Mouse (Mus musculus): Measurements from ENCODE around the gene Rnf20.

Gene Rnf20

DNA sequence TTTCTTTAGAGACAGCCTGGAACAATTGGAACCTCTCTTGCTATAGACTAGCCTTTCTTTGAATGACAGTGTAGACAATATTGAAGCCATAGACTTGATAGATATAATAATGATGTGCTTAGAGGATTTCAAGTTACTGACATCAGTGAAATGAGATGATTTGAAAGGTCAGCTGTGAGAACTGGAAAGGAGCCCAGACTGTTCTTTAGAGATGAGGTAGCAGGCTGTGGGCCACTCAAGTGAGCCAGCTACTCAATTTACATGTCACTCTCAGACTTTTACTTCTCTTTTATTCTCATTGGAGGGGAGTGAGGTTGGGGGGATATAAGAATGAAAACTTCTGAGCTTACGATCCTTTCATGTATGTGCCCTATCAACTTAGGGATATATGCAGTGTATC is 27.6 kb downstream of the Rnf20 start:
- no peak for DNase-seq (ENCODE audit: low spot score in 2 of 2)

DNA sequence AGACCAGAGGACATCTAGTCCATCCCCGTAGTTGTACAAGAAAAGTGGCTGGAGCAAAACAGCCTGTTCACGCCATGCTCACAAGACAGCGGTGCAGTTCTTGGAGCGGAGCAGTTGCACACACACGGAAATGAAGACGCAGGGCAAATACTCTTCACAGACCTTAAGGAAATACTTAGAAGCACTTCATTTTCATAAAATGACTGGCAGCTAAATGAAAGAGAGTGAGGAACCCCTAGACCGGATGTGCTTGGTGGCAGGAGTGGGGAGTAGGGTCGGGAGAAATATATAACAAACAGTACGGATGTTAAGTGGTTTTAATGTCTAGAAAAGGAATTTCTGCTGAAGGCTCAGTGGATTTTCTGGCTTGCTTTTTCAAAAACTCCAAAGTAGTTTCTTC is 29.9 kb downstream of the Rnf20 start:
- no peak for DNase-seq (ENCODE audit: low spot score in 2 of 2)

DNA sequence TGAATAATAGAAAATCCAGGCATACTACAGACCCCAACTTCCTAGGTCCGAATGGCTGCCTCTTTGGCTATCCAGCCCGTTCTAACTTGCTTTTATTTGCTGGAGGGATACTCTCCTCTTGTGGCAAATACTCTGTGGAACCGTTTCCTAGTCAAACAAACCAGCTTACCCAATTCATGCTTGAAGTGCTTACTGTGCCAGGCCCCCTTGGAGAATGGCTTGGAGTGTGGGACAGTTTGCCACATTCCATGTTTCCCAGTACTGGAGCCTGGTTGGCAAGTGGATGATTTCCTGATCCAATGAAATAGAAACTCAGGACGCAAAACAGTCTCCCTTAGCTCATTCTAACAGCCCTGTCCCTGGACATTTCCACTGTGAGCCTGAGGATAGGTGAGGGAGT is 30.4 kb downstream of the Rnf20 start:
- no peak for DNase-seq (ENCODE audit: low spot score in 2 of 2)

DNA sequence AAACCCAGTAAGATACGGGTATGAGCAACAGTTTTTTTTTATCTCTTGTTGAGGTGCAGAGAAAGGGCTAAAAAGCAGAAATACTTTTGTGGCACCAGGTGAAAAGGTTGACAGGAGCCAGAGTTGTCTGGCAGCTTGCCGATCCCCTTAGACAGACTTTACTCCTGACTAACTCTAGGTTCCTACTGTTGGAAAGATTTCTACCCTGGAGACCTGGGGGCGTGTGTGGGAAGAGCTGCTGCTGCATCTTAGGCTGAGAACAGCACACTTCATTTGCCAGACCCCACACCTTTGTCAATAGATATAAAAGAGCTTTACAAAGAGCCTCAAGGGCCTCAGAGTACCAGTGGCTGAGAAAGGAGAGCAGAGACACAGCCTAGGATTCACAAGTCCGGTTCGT is 33.0 kb downstream of the Rnf20 start:
- DNase-seq (ENCODE audit: low spot score in 2 of 2): no peak

DNA sequence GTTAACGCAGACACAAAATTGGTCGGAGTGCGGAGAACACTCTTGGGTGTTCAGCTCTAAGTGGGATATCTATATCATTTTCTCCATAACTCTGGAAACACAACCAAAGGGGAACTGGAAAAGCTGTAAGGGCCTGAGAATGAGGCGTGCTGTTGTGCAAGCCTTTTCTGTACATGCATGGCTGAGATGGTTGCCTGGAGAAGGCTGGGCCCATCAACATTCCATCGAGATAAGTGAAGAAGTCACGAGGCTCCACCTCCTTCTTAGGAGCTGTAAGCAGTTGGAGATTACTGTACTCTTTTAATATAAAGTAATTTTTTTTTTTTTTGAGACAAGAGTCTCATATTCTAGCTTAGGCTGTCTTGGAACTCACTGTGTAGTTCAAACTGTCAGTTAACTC is 44.3 kb downstream of the Rnf20 start:
- DNase-seq (ENCODE audit: low spot score in 2 of 2): no peak

DNA sequence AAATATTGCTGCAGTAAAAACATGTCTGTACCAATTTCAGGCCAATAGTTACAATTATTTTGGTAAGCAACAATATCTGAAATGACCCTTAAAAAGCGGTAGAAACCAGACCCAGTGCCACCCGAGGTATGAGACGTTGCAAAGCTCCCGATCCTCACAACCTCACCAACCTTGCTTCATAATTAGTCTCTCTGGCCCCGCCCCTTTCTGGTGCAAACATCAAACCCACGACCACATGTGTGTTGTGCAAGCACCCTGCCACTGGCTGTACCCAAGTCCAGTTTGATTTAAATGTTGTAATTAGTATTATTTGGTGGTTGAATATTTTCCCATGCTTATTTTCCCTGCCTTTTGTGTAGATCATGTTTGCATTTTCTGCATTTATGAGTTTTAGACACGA is 45.0 kb downstream of the Rnf20 start:
- DNase-seq (ENCODE audit: low spot score in 2 of 2): no peak

DNA sequence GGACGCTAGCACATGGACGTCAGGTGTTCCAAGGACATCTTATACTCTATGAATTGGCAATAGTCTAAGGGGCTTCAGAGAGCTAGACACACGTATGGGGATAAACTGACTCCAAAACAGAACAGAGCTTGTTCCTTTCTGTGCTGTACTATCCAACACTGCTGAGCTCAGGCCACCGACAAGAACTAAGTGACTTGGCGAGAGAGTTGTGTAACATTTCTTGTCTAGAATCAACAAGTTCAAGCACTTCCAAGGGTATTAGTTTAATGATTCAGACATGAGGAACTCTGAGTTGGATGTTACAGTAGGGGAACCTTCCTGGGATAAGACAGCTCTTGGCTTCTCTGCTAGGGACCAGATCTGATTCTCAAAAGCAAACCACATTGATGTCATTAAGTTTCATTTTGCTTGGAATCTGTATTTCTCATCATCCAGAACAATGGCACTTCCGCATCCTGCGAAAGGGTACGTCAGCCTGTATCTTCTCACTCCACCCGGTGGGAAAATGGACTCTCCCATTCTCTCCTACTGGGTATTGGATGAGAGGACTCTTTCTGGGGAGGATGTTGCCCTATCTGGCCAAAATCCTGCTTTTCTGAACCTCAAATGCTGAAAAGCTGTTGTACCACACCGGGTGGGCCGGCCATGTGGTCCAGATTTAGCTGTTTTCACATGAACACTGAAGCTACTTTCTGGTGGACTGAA is 48.5 kb downstream of the Rnf20 start:
- DNase-seq (ENCODE audit: low spot score in 2 of 2): no peak

DNA sequence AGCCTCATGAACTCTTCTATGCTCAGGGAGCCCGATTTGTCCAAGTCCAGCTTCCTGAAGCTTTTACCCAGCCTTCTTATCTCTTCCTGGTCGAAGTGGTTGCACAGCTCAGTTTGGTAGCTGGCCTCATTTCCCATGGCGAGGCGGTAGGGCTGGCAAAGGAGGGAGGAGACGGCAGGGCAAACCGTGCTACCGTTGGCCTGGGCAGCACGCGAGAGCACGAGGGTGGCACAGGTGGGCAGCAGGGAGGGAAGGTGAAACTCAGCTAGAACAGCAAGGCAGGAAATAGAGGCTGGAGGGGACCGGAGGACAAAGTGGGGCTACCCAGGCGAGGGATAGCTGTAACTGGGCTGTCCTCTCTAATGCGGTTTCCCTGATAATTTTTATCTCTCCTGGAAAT is 50.0 kb downstream of the Rnf20 start, which contains the start of gene Ppp3r2:
Ppp3r2 (minus strand) TSS at position 213 of the 400 bp plus-strand sequence.
- DNase-seq (ENCODE audit: low spot score in 2 of 2): no peak

DNA sequence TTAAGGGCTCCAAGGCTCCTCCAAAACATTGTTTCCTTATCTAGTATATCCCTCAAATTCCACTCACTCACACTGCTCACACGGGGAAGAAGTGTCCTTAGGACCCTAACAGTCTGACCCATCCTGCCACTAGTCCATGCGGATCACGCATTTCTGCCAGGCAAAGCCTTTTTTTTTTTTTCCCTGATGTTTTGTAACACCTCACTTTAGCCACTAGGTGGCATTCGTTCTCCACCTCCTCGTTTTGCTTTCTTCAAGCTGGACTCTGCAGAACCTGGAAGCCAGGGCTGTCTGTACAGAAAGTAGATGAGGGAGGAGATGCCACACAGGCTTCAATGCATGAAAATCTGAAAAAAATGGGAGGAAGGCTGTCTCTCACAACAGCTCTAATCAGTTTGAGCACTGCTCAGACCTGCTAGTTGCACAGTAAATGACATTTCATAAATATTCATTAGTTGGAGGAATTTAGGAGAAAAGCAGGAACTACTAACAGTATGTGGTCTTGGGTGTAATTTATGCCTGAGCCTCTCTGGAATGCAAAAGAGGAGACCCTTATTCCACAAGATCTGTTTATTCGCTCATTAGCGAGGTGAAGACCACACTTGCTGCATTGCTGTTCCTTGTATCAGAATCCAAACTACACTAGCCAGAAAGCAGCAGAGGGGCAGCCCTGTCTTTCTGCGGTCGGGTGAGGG is 56.9 kb downstream of the Rnf20 start:
- DNase-seq (ENCODE audit: low spot score in 2 of 2): no peak

DNA sequence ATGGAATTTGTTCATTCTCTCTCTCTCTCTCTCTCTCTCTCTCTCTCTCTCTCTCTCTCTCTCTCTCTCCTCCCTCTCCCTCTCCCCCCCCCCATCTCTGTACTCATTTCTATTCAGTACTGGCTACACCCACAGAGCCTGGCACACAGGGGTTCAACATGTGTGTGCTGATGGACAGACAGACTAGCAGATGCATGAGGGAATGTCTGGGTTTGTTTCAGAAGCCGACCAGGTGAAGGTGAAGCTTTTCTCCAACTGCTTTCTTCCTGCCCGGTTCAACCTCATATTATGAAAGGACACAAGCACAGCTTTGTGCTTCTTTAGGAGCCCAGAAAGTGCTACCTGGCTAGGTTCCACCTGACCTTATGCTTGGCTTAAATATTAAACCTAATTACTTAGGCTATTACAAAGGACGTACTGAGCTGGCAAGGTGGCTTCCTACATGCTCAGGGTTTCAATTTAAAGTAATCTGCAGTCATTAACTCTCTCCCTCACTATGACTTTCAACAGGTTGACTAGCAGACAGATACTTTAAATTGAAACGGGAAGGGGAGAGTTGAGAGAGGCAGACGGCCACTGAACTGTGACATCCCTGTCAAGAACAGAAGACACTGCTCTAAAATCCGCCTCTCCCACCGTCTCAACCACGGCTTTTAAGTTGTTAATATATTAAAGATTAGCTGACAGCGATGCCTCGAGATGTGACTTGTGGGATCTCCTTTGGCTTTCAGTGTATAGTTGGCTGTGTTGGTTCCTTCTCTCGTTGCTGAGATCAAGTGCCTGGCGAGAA is 59.8 kb downstream of the Rnf20 start:
- no peak for DNase-seq (ENCODE audit: low spot score in 2 of 2)

Data from urinary bladder, postnatal 4 days (tissue).